In genomic region chr15:13171486-13172364, GRCm38 (mm10) we compare ENCODE assay signal across 8 mouse cellular contexts. TPM values are rescaled to one million over a fixed set of nuclear protein-coding genes. Genes with fewer than 3 reads are reported as not detected.
DNase-seq lines count a peak whose midpoint lies in the region; ATAC-seq and TF ChIP-seq lines count a peak whose summit lies in the region.

No protein-coding gene starts in this region.

- H3K36me3 ChIP-seq in lung, embryonic 15.5 days: no peaks in the 10 kb centered on the region
- H3K36me3 ChIP-seq in forebrain, postnatal 0 days (ENCODE audit: insufficient read depth): no peaks in the 10 kb centered on the region
- no peaks in the 10 kb centered on the region for H3K36me3 ChIP-seq in limb, embryonic 10.5 days

- no peak overlapping the region for H3K27ac ChIP-seq in lung, embryonic 15.5 days
- H3K27ac ChIP-seq in forebrain, postnatal 0 days (ENCODE audit: low read depth, low read length): no peak overlapping the region
- H3K27ac ChIP-seq in limb, embryonic 10.5 days: no peak overlapping the region; the same call in 1 of the 2 replicates
- no peak overlapping the region for H3K27ac ChIP-seq in olfactory bulb, adult 2 months (ENCODE audit: insufficient read depth, low read depth, low read length)

- intact Hi-C loops in gastrocnemius, postnatal 36 days (cut with DNase I): no loop called here

- no peak for TF ChIP-seq POLR2A in olfactory bulb, adult 2 months (IDR thresholded peaks at IDR 0.05; ENCODE audit: insufficient read depth, low read depth, low read length)

- no peak overlapping the region for H3K9ac ChIP-seq in lung, embryonic 15.5 days
- H3K9ac ChIP-seq in forebrain, postnatal 0 days: peak overlapping the region; percentile 52

- peak overlapping the region; percentile 44 for H3K4me3 ChIP-seq in lung, embryonic 15.5 days
- peak overlapping the region; percentile 65 for H3K4me3 ChIP-seq in forebrain, postnatal 0 days (ENCODE audit: low read depth, low read length)
- H3K4me3 ChIP-seq in limb, embryonic 10.5 days: peak overlapping the region; percentile 74
- peak overlapping the region; percentile 78 for H3K4me3 ChIP-seq in olfactory bulb, adult 2 months (ENCODE audit: insufficient read depth, low read depth, low read length)

- no peak for DNase-seq in lung, postnatal 36 days
- no peak for DNase-seq in forebrain, postnatal 0 days
- DNase-seq in limb, embryonic 10.5 days (ENCODE audit: low spot score): peak; percentile 35
- no peak for DNase-seq in gastrocnemius, postnatal 36 days
- no peak for DNase-seq in cerebellum, postnatal 14 days
- no peak for DNase-seq in ovary, adult 18-20 months (ENCODE audit: low spot score)

- 6% methylated on average over 16 of the region's 16 CpGs for WGBS in lung, embryonic 15.5 days
- WGBS in forebrain, postnatal 0 days: 2% methylated on average over 16 of the region's 16 CpGs
- WGBS in limb, embryonic 10.5 days: 3% methylated on average over 16 of the region's 16 CpGs
- 7% methylated on average over 16 of the region's 16 CpGs for WGBS in olfactory bulb, adult 2 months

- no peak for TF ChIP-seq CTCF in forebrain, postnatal 0 days (IDR thresholded peaks at IDR 0.05; ENCODE audit: low read depth)
- TF ChIP-seq CTCF in olfactory bulb, adult 2 months (IDR thresholded peaks at IDR 0.05; ENCODE audit: insufficient read depth, low read depth, low read length): no peak

- H3K27me3 ChIP-seq in lung, embryonic 15.5 days: peaks cover 32% of the 10 kb centered on the region
- H3K27me3 ChIP-seq in forebrain, postnatal 0 days (ENCODE audit: insufficient read depth, low read length): no peaks in the 10 kb centered on the region
- peaks cover 15% of the 10 kb centered on the region; the same call in 1 of the 2 replicates for H3K27me3 ChIP-seq in limb, embryonic 10.5 days (ENCODE audit: low read depth, poor library complexity, severe bottlenecking)

- H3K4me1 ChIP-seq in lung, embryonic 15.5 days: peaks cover 13% of the 10 kb centered on the region; the same call in 1 of the 2 replicates
- H3K4me1 ChIP-seq in forebrain, postnatal 0 days (ENCODE audit: insufficient read depth): no peaks in the 10 kb centered on the region
- H3K4me1 ChIP-seq in limb, embryonic 10.5 days: peaks cover 37% of the 10 kb centered on the region
- H3K4me1 ChIP-seq in olfactory bulb, adult 2 months (ENCODE audit: control insufficient read depth, insufficient read depth, low read length): 0 out of 2 replicates have a peak, but pooled peaks cover 2% of the 10 kb centered on the region

- ATAC-seq in lung, embryonic 15.5 days (ENCODE audit: borderline replicate concordance, extremely low read depth, low FRiP score, low TSS enrichment): no peak
- ATAC-seq in forebrain, postnatal 0 days: no peak

- H3K4me2 ChIP-seq in lung, embryonic 15.5 days: peak overlapping the region; percentile 86
- H3K4me2 ChIP-seq in forebrain, postnatal 0 days (ENCODE audit: low read depth): peak overlapping the region; percentile 93

- H3K9me3 ChIP-seq in lung, embryonic 15.5 days: no peaks in the 10 kb centered on the region
- H3K9me3 ChIP-seq in forebrain, postnatal 0 days (ENCODE audit: low read length): no peaks in the 10 kb centered on the region
- no peaks in the 10 kb centered on the region for H3K9me3 ChIP-seq in limb, embryonic 10.5 days (replicated peaks)

RNA-seq across cellular contexts. Expression of gene Cdh6, which starts 1.8 kb away (rescaled TPM):
- 2.3 and 2.9 TPM in 2 replicates for polyA plus RNA-seq in lung, embryonic 15.5 days (2015; fragmentation: Nextera tagmentation; extraction: Ambion mirVana)
- total RNA-seq in forebrain, postnatal 0 days (2014; rRNA removed): 12.1 and 14.1 TPM in 2 replicates
- polyA plus RNA-seq in forebrain, postnatal 0 days (2015; fragmentation: Nextera tagmentation; extraction: Ambion mirVana): 6.1 and 9.8 TPM in 2 replicates
- polyA plus RNA-seq in limb, embryonic 10.5 days (2016; fragmentation: Nextera tagmentation; extraction: Ambion mirVana): 4.7 and 5.5 TPM in 2 replicates
- not detected in 2 replicates for polyA plus RNA-seq in olfactory bulb, adult 2 months (2012; ENCODE audit: insufficient read depth, insufficient read length, low replicate concordance, missing spikeins)
- total RNA-seq in gastrocnemius, postnatal 36 days (2021): under 1 TPM; 0.22 to 0.26 TPM
